Mouse (Mus musculus) heart, embryonic 14.5 days (tissue): Measurements from ENCODE around the gene Tmem131. TPM values are rescaled to one million over a fixed set of nuclear protein-coding genes. Genes with fewer than 3 reads are reported as not detected.
A peak's percentile ranks its signal among the peaks of the same experiment; 100 is the strongest.
"Not testable (repeated sequence)": the region's sequence is repeated elsewhere in the genome, so short reads cannot be mapped to it uniquely, and the experiment has no call there.

Experiments used
- ATAC-seq: fragments of 200-750 bp; cut with Nextera tagmentation; 2 replicates; pipeline ENCODE4 v1.8.0; 2017; ENCODE audit warnings: low read depth, moderate TSS enrichment; ENCODE audit not compliant: insufficient number of reproducible peaks, insufficient read depth, low FRiP score
- H3K27ac ChIP-seq, 2 experiments: fragments of 200-500 bp in 1 of 2; fragments of 300-500 bp in 1 of 2; sonication (generic) in 1 of 2; replicated peaks in 1 of 2; 2 replicates each; pipeline ENCODE4 v1.5.1; 2012 to 2014; ENCODE audit warnings: low read depth in 2 of 2, low read length in 2 of 2, control low read depth in 1 of 2, mild to moderate bottlenecking in 1 of 2, mixed read lengths in 1 of 2; ENCODE audit not compliant: control insufficient read depth in 1 of 2, insufficient read depth in 1 of 2
- H3K27me3 ChIP-seq: fragments of 300-500 bp; sonication (generic); 2 replicates; pipeline ENCODE4 v1.6.1; 2014; ENCODE audit warnings: mild to moderate bottlenecking, low read length, control low read depth; ENCODE audit not compliant: control insufficient read depth, insufficient read depth
- H3K36me3 ChIP-seq: fragments of 300-500 bp; sonication (generic); 2 replicates; pipeline ENCODE4 v1.6.1; 2014; ENCODE audit warnings: mild to moderate bottlenecking, control low read depth, low read length, mixed read lengths; ENCODE audit not compliant: control insufficient read depth, insufficient read depth
- H3K4me1 ChIP-seq, 2 experiments: fragments of 200-500 bp in 1 of 2; fragments of 300-500 bp in 1 of 2; sonication (generic) in 1 of 2; 2 replicates each; pipeline ENCODE4 v1.6.1; 2012 to 2014; ENCODE audit warnings: low read length in 2 of 2, control low read depth in 1 of 2, mixed read lengths in 1 of 2; ENCODE audit not compliant: control insufficient read depth in 2 of 2, insufficient read depth in 2 of 2
- H3K4me2 ChIP-seq: fragments of 300-500 bp; sonication (generic); 2 replicates; pipeline ENCODE4 v1.6.1; 2014; ENCODE audit warnings: mild to moderate bottlenecking, low read length
- H3K4me3 ChIP-seq, 2 experiments: fragments of 200-500 bp in 1 of 2; fragments of 300-500 bp in 1 of 2; sonication (generic) in 1 of 2; 2 replicates each; pipeline ENCODE4 v1.5.1; 2012 to 2014; ENCODE audit warnings: low read length in 2 of 2, mild to moderate bottlenecking in 2 of 2, control low read depth in 1 of 2, low read depth in 1 of 2, moderate library complexity in 1 of 2; ENCODE audit not compliant: control insufficient read depth in 1 of 2, insufficient read depth in 1 of 2
- H3K9ac ChIP-seq: fragments of 300-500 bp; sonication (generic); 2 replicates; pipeline ENCODE4 v1.6.1; 2014; ENCODE audit warnings: mild to moderate bottlenecking, low read length
- H3K9me3 ChIP-seq: fragments of 300-500 bp; sonication (generic); 2 replicates; pipeline ENCODE4 v1.6.1; 2016; ENCODE audit warnings: low read length, control low read depth; ENCODE audit not compliant: control insufficient read depth
- WGBS: fragments of 180-500 bp; shearing (Covaris S2); extraction: QIAGEN DNeasy Blood & Tissue Kit; methylation state at CpG from one replicate; pipeline ENCODE4 v1.1.7; 2014; 5-methylcytosine and 5-hydroxymethylcytosine counted together
- polyA plus RNA-seq: library from polyadenylated mRNA; unstranded; fragments of >200 nt; fragmentation: Nextera tagmentation; extraction: Ambion mirVana; gene quantifications from 2 replicates; pipeline ENCODE4 v1.2.1, GENCODE M21; 2014

Tmem131 gene
- polyA plus RNA-seq, 1 experiment from 2014 or later = 10.0 TPM

GRCm38 (mm10) chr1:36914455-36915199, 28.8 kb downstream of the Tmem131 start:
- Histone ChIP-seq H3K27me3 (no peaks in the 10 kb centered on the region), H3K4me3 (no peak overlapping the region), H3K36me3 (no peaks in the 10 kb centered on the region), H3K9me3 (no peaks in the 10 kb centered on the region), H3K4me1 (peaks cover 5 to 23% of the 10 kb centered on the region in 2 experiments), H3K4me2 (no peak overlapping the region), H3K27ac (0 out of 4 replicates have a peak overlapping the region, but pooled peaks of 1 of the 2 experiments have one; percentile 14), H3K9ac (no peak overlapping the region)
- 39% methylated on average over 7 of the region's 7 CpGs for WGBS
- no peak for ATAC-seq

DNA sequence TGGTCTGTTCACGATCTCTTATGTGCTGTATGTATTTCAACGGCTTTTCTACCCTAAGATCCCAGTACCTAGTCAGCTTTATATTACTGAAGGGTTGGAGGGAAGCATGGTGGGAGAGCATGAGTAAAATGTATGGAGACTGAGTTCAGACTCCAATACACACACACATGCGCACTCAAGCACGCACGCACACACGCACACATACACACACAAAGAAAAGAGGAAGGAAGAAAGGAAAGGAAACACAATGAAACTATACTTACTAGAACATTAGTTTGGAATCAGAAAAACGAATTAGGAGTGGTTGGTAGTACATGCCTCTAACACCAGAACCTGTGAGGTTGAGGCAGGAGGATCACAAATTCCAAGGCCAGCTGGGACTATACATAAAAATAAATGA, 29.7 kb downstream of the Tmem131 start:
- no peak for ATAC-seq
- Histone ChIP-seq H3K4me1 (peaks cover 3 to 14% of the 10 kb centered on the region in 2 experiments; a peak in 3 of 4 replicates), H3K36me3 (no peaks in the 10 kb centered on the region), H3K27me3 (no peaks in the 10 kb centered on the region), H3K27ac (no peak overlapping the region), H3K9me3 (no peaks in the 10 kb centered on the region), H3K4me3 (no peak overlapping the region), H3K4me2 (no peak overlapping the region), H3K9ac (no peak overlapping the region)
- WGBS = 93% methylated on average over 7 of the region's 7 CpGs

DNA sequence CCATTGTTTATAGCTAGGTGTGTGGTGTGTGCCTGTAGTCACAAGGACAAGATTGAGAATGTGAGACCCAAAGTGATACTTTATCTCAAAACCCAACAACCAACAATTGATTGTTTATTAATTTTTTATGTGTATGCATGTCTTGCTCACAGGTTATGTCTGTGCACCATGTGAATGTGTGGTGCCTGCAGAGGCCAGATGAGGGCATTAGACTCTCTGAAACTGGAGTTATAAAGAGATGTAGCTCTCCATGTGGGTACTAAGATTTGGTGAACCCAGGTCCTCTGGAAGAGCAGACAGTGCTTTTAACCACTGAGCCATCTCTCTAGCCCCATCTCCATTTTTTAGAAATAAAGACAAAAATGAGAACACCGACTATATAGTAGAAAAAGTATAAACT, 31.2 kb downstream of the Tmem131 start:
- no peaks in the 10 kb centered on the region for H3K9me3 ChIP-seq
- no peak overlapping the region for H3K4me3 ChIP-seq
- H3K36me3 ChIP-seq = no peaks in the 10 kb centered on the region
- H3K4me1 ChIP-seq = peaks cover 0 to 6% of the 10 kb centered on the region in 2 experiments; a peak in 2 of 4 replicates
- WGBS = 90% methylated on average over 1 of the region's 1 CpGs
- H3K27ac ChIP-seq = no peak overlapping the region
- no peak overlapping the region for H3K4me2 ChIP-seq
- H3K27me3 ChIP-seq = no peaks in the 10 kb centered on the region
- H3K9ac ChIP-seq = no peak overlapping the region
- no peak for ATAC-seq

DNA sequence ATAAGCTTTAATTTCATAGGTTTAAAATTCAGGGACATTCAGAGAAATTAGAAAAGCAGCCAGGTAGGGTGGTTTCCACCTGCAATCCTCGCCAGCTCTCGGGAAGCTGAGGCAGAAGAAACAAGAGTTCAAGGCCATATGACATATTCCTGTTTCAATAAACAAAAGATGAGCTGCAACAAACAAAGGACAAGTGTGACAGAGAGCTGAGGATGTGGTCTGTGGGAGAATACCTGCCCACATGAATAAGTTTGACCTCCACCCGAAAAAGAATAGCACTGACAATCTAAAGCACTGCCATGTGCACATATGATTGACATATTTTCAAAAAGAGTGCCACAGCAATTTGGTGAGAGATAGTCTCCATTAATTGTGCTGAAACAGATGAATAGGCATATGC, 31.9 kb downstream of the Tmem131 start:
- ATAC-seq = no peak
- Histone ChIP-seq H3K9me3 (no peaks in the 10 kb centered on the region), H3K4me1 (peaks cover 0 to 6% of the 10 kb centered on the region in 2 experiments; a peak in 2 of 4 replicates), H3K4me3 (no peak overlapping the region), H3K36me3 (no peaks in the 10 kb centered on the region), H3K27ac (no peak overlapping the region), H3K4me2 (no peak overlapping the region), H3K27me3 (no peaks in the 10 kb centered on the region), H3K9ac (no peak overlapping the region)
- 87% methylated on average over 3 of the region's 3 CpGs for WGBS

- Histone ChIP-seq H3K4me3 (no peak overlapping the region), H3K9ac (no peak overlapping the region), H3K27me3 (no peaks in the 10 kb centered on the region), H3K4me2 (no peak overlapping the region), H3K27ac (no peak overlapping the region), H3K4me1 (peaks cover 0 to 8% of the 10 kb centered on the region in 2 experiments; a peak in 2 of 4 replicates), H3K36me3 (no peaks in the 10 kb centered on the region), H3K9me3 (no peaks in the 10 kb centered on the region)
- WGBS = 86% methylated on average over 5 of the region's 5 CpGs
- no peak for ATAC-seq
Observed at GRCm38 (mm10) chr1:36910397-36910796, 33.1 kb downstream of the Tmem131 start.

GRCm38 (mm10) chr1:36909965-36910364, 33.5 kb downstream of the Tmem131 start:
- H3K4me2 ChIP-seq, H3K27ac ChIP-seq, H3K27me3 ChIP-seq, H3K36me3 ChIP-seq, H3K9me3 ChIP-seq, H3K9ac ChIP-seq, H3K4me3 ChIP-seq, H3K4me1 ChIP-seq, ATAC-seq: not testable (repeated sequence)
- 84% methylated on average over 7 of the region's 7 CpGs for WGBS

GRCm38 (mm10) chr1:36905216-36905615, 38.2 kb downstream of the Tmem131 start:
- no peak overlapping the region for H3K27ac ChIP-seq
- H3K9me3 ChIP-seq = no peaks in the 10 kb centered on the region
- no peak overlapping the region for H3K9ac ChIP-seq
- H3K36me3 ChIP-seq = no peaks in the 10 kb centered on the region
- H3K4me1 ChIP-seq = peaks cover 0 to 14% of the 10 kb centered on the region in 2 experiments; a peak in 1 of 4 replicates
- no peak for ATAC-seq
- 80% methylated on average over 3 of the region's 3 CpGs for WGBS
- H3K27me3 ChIP-seq = no peaks in the 10 kb centered on the region
- no peak overlapping the region for H3K4me2 ChIP-seq
- H3K4me3 ChIP-seq = no peak overlapping the region

DNA sequence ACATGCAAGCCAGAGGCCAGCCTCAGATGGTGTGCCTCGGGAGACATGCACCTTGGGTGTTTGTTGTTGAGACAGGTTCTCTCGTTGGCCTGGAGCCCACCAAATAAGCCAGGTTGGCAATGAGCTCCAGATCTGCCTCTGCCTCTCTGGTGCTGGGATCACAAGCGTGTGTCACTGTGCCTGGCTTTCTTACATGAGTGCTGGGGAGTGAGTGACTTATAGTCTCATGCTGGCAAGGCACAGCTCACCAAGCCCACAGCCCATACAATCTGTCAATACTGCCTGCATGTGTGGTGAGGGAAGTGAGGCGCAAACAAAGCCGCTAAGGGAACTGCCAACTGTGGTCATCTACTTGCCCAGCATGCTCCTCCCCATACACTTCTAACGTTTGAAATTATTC, 39.0 kb downstream of the Tmem131 start:
- Histone ChIP-seq H3K4me2 (no peak overlapping the region), H3K4me1 (peaks cover 0 to 14% of the 10 kb centered on the region in 2 experiments; a peak in 1 of 4 replicates), H3K27ac (no peak overlapping the region), H3K9ac (no peak overlapping the region), H3K4me3 (no peak overlapping the region), H3K27me3 (no peaks in the 10 kb centered on the region), H3K9me3 (no peaks in the 10 kb centered on the region), H3K36me3 (no peaks in the 10 kb centered on the region)
- no peak for ATAC-seq
- 68% methylated on average over 6 of the region's 6 CpGs for WGBS
